Mouse (Mus musculus) embryonic fibroblast, embryonic 13.5 days (primary cell): ENCODE results near the gene Ano2.

Experiments used
- CTCF ChIP-seq: IDR thresholded peaks from 2 replicates; pipeline ENCODE4 v1.5.1; 2011; ENCODE audit warnings: mild to moderate bottlenecking, control low read depth, low read length, moderate library complexity, borderline replicate concordance; ENCODE audit not compliant: insufficient read depth
- POLR2A ChIP-seq: IDR thresholded peaks from 2 replicates; pipeline ENCODE4 v1.6.1; 2011; ENCODE audit warnings: low read depth, mild to moderate bottlenecking, control low read depth, low read length, moderate library complexity

DNA sequence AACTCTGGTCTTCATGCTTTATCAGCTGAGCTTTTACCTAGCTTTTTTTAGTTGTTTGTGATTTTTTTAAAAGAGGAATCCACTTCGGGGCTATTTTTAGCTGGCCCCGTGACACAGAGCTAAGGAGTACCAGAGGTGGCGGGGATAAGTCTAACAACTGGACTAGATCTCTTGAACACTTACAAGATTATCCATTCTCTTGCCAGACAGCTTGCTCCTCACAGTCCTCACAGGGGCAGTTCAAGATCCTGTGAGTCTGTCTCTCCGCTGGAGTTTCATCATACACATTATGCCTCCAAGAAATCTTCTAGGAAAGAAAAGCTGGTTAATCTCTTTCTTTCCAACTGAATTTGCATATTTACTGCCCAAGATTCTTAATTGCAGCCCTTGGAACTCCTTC, 293.8 kb downstream of the Ano2 start:
- no peak for TF ChIP-seq CTCF
- TF ChIP-seq POLR2A: no peak
